Mouse (Mus musculus) neutrophil, adult 5-6 weeks (primary cell): ENCODE results near the gene Clta. TPM values are rescaled to one million over a fixed set of nuclear protein-coding genes. Genes with fewer than 3 reads are reported as not detected.

Source experiments
- ATAC-seq: fragments of 151-379, 151-347 bp; 2 replicates; pipeline ENCODE4 v1.8.0; 2017; ENCODE audit warnings: mild to moderate bottlenecking, moderate TSS enrichment; ENCODE audit not compliant: insufficient number of reproducible peaks, poor library complexity, low FRiP score, severe bottlenecking; ENCODE audit errors: extremely low read depth
- total RNA-seq: library from RNA; stranded (forward); fragments of 200-1000 nt; gene quantifications from 2 replicates; pipeline ENCODE4 v1.2.3, GENCODE M21; 2017

Clta gene
- total RNA-seq, 1 experiment from 2014 or later: 339 TPM

- ATAC-seq: no peak
These were observed 25.5 kb upstream of the Clta start for GRCm38 (mm10) chr4:43978521-43979443.

GRCm38 (mm10) chr4:43979746-43980145, 24.5 kb upstream of the Clta start:
- ATAC-seq: no peak

- no peak for ATAC-seq
These were observed 24.0 kb upstream of the Clta start for GRCm38 (mm10) chr4:43980236-43980635.

- ATAC-seq: no peak
These were observed 23.4 kb upstream of the Clta start for GRCm38 (mm10) chr4:43980846-43981245.

DNA sequence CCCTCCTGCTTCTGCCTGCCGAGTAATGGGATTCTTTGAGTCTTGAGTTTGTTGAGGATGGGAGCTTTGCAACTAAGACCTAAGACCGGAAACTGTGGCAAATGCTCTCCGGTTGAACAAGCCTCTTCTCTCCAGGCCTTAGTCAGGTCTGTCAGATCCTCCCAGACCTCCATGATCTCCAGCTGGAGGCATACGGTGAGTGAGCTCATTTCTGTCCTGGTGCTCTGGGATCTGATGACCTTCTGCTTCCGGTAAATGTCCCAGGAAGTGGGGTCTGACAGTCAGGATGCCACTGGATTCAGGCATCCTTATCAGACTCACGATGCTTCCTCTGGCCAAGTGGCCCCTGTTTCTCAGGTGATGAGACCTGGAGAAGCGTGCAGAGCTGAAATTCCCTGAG, 23.0 kb upstream of the Clta start:
- no peak for ATAC-seq

GRCm38 (mm10) chr4:43982053-43982732, 22.1 kb upstream of the Clta start:
- ATAC-seq: peak; percentile 88

GRCm38 (mm10) chr4:43983181-43983580, 21.1 kb upstream of the Clta start, which contains the start of gene Ccin:
Ccin (plus strand) TSS chr4:43983483.
- no peak for ATAC-seq

DNA sequence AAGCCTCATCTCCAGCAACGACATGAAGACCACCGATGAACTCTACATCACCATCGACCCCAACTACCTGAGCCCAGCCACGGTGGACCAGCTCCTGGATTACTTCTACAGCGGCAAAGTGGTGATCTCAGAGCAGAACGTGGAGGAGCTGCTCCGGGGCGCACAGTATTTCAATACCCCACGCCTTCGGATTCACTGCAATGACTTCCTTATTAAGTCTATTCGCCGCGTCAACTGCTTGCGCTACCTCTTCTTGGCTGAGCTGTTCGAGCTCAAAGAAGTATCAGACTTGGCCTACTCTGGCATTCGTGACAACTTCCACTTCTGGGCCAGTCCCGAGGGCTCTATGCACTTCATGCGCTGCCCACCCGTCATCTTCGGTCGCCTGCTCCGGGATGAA, 20.5 kb upstream of the Clta start:
- ATAC-seq: no peak

DNA sequence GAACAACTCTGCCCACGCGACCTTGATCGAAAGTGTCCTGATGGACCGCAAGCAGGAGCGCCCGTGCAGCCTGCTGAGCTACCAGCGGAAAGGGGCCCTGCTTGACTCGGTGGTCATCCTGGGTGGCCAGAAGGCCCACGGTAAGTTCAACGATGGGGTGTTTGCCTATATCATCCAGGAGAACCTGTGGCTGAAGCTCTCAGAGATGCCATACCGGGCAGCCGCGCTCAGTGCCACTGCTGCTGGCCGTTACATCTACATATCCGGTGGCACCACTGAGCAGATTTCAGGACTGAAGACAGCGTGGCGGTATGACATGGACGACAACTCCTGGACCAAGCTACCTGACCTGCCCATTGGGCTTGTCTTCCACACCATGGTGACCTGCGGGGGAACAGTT, 19.9 kb upstream of the Clta start:
- ATAC-seq: no peak

GRCm38 (mm10) chr4:43988976-43989375, 15.3 kb upstream of the Clta start:
- ATAC-seq: no peak

- no peak for ATAC-seq
These were observed 11.2 kb upstream of the Clta start for GRCm38 (mm10) chr4:43993072-43993471.

- no peak for ATAC-seq
These were observed 9.9 kb upstream of the Clta start for GRCm38 (mm10) chr4:43994342-43994741.

- ATAC-seq: no peak
These were observed 630 bp upstream of the Clta start for GRCm38 (mm10) chr4:44003622-44004021.

DNA sequence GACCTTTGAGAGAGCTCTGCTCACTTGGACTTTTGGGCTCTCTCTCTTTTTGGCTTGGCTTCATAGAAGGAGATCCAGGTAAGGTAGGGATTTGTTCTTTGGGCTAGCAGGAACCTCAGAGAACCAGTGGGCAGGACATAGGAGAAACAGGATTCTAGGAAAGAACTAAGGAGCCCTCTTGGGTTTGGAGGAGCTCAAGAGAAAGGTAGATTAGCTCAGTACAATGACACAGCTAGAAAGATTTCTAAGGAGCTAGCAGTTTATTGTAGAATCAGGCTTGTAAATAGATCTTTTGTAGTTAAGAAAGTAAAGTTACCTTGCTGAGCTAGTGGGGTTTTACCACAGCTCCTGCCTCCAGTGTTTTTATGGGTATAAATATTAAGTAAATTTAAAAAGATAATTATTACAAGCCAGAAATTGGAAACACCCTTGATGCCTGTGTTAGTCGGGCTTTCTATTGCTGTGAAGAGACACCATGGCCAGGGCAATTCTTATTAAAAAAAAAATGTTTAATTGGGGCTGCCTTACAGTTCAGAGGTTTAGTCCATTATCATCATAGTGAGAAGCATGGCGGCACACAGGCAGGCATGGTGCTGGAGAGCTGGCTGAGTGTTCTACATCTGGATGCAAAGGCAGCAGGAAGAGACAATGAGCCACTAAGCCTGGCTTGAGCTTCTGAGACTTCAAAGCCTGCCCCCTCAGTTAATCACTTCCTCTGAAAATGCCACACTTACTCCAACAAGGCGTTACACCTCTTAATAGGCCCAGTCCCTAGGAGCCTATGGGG, 564 bp downstream of the Clta start:
- ATAC-seq: no peak

GRCm38 (mm10) chr4:44010176-44010575, 5.9 kb downstream of the Clta start:
- no peak for ATAC-seq

- no peak for ATAC-seq
These were observed 6.6 kb downstream of the Clta start for GRCm38 (mm10) chr4:44010893-44011292.

DNA sequence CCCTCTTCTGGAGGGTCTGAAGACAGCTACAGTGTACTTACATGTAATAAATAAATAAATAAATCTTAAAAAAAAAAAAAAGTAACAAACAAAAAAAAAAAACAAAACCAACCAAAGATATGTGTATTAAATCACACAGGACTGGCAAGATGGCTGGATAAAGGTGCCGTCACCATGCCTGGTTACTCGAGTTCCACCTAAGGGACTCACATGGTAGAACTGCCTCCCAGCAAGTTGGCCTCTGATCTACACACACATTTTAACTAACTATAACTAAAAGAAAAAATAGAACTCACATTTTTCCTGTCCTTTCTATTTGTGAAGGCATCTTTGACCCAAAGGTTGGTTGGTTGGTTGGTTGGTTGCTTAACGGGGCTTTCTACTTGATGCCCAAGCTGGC, 7.5 kb downstream of the Clta start:
- no peak for ATAC-seq

DNA sequence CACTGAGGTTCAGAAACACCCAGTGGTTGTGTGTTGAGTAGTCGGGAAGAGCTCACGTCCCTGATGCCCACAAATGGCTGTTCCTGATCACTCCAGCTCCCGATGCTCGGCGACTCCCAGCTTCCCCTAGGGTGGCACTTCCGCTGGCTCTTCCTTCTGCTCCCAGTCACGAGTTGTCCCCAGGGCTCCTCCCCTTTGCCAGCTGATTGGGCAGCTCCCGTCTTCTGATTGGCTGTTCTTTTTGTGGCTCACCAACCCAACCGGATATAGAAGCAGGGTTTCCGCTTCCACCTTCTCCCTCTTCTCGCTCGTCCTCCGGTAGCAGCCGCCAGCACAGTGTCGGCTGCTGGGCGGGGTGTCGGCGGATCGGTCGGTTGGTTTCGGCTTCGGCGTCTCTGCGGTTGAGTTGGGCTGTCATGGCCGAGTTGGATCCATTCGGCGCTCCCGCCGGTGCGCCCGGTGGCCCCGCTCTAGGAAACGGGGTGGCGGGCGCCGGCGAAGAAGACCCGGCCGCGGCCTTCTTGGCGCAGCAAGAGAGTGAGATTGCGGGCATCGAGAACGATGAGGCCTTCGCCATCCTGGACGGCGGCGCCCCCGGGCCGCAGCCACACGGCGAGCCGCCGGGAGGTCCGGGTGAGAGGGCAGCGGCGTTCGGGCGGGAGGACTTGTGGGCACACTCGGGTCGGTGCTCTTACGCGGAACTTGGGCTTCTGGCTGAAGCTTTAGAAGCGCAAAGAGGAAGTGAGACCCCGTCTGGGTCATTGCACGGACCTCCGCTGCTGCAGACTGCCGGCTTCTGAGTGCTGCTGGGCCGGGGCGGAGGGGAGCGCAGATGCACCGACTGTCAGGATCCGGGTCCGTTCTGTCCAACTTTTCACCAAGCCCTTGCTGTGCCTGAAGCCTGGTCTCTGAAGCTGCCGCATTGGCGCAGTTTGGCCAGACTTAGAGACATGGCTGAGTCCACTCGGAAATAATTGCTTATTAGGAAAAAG, 8.4 kb downstream of the Clta start:
- peak; percentile 86 for ATAC-seq
